Mouse (Mus musculus): ENCODE data around the gene Qpctl. TPM values are rescaled to one million over a fixed set of nuclear protein-coding genes. Genes with fewer than 3 reads are reported as not detected.

Qpctl gene
- polyA plus RNA-seq, 1 experiment from 2014 or later = 22.4 TPM

- H3K9ac ChIP-seq (replicated peaks; ENCODE audit: low read depth, low read length) = peak overlapping the region; percentile 43
- WGBS = 5% methylated on average over 27 of the region's 27 CpGs
- no peaks in the 10 kb centered on the region for H3K9me3 ChIP-seq (ENCODE audit: control insufficient read depth, low read length)
- H3K4me3 ChIP-seq (replicated peaks; ENCODE audit: low read length) = peak overlapping the region; percentile 70
- no peak for ATAC-seq
- H3K4me1 ChIP-seq (replicated peaks; ENCODE audit: control insufficient read depth, insufficient read depth, low read length) = peaks cover 38% of the 10 kb centered on the region
- peak overlapping the region; percentile 67 for H3K4me2 ChIP-seq (ENCODE audit: low read length)
- no peaks in the 10 kb centered on the region for H3K36me3 ChIP-seq (ENCODE audit: control insufficient read depth, insufficient read depth)
- H3K27ac ChIP-seq (ENCODE audit: low read length) = no peak overlapping the region
- H3K27me3 ChIP-seq (replicated peaks; ENCODE audit: control insufficient read depth, insufficient read depth, low read length) = peaks cover 14% of the 10 kb centered on the region
Observed at GRCm38 (mm10) chr7:19178443-19179092, 29.5 kb upstream of the Qpctl start.

- 13% methylated on average over 18 of the region's 18 CpGs for WGBS
- H3K9me3 ChIP-seq (ENCODE audit: control insufficient read depth, low read length) = no peaks in the 10 kb centered on the region
- peak overlapping the region; percentile 67 for H3K4me2 ChIP-seq (ENCODE audit: low read length)
- peaks cover 14% of the 10 kb centered on the region for H3K27me3 ChIP-seq (replicated peaks; ENCODE audit: control insufficient read depth, insufficient read depth, low read length)
- peak overlapping the region; percentile 70 for H3K4me3 ChIP-seq (replicated peaks; ENCODE audit: low read length)
- H3K9ac ChIP-seq (replicated peaks; ENCODE audit: low read depth, low read length) = peak overlapping the region; percentile 24; the same call in 1 of the 2 replicates
- H3K4me1 ChIP-seq (replicated peaks; ENCODE audit: control insufficient read depth, insufficient read depth, low read length) = peaks cover 39% of the 10 kb centered on the region
- no peaks in the 10 kb centered on the region for H3K36me3 ChIP-seq (ENCODE audit: control insufficient read depth, insufficient read depth)
- no peak for ATAC-seq
- no peak overlapping the region for H3K27ac ChIP-seq (ENCODE audit: low read length)
Observed at GRCm38 (mm10) chr7:19178035-19178434, 28.9 kb upstream of the Qpctl start.

GRCm38 (mm10) chr7:19177216-19177615 is 28.1 kb upstream of the Qpctl start:
- peaks cover 14% of the 10 kb centered on the region for H3K27me3 ChIP-seq (replicated peaks; ENCODE audit: control insufficient read depth, insufficient read depth, low read length)
- whole genome bisulfite sequencing = 58% methylated on average over 7 of the region's 7 CpGs
- ATAC-seq = no peak
- peak overlapping the region; percentile 79 for H3K9ac ChIP-seq (replicated peaks; ENCODE audit: low read depth, low read length)
- peaks cover 48% of the 10 kb centered on the region for H3K4me1 ChIP-seq (replicated peaks; ENCODE audit: control insufficient read depth, insufficient read depth, low read length)
- H3K9me3 ChIP-seq (ENCODE audit: control insufficient read depth, low read length) = no peaks in the 10 kb centered on the region
- peak overlapping the region; percentile 67 for H3K4me2 ChIP-seq (ENCODE audit: low read length)
- H3K4me3 ChIP-seq (replicated peaks; ENCODE audit: low read length) = peak overlapping the region; percentile 70
- H3K27ac ChIP-seq (ENCODE audit: low read length) = no peak overlapping the region
- H3K36me3 ChIP-seq (ENCODE audit: control insufficient read depth, insufficient read depth) = no peaks in the 10 kb centered on the region

- peak; percentile 21 for ATAC-seq
- Histone ChIP-seq H3K27ac (ENCODE audit: low read length) (peak overlapping the region; percentile 71), H3K4me1 (replicated peaks; ENCODE audit: control insufficient read depth, insufficient read depth, low read length) (peaks cover 54% of the 10 kb centered on the region), H3K27me3 (replicated peaks; ENCODE audit: control insufficient read depth, insufficient read depth, low read length) (peaks cover 14% of the 10 kb centered on the region), H3K4me3 (replicated peaks; ENCODE audit: low read length) (peak overlapping the region; percentile 70), H3K9me3 (ENCODE audit: control insufficient read depth, low read length) (no peaks in the 10 kb centered on the region), H3K4me2 (ENCODE audit: low read length) (peak overlapping the region; percentile 67), H3K36me3 (ENCODE audit: control insufficient read depth, insufficient read depth) (no peaks in the 10 kb centered on the region), H3K9ac (replicated peaks; ENCODE audit: low read depth, low read length) (peak overlapping the region; percentile 79)
- WGBS = 3% methylated on average over 18 of the region's 21 CpGs
Observed at GRCm38 (mm10) chr7:19176516-19176947, 27.4 kb upstream of the Qpctl start.

GRCm38 (mm10) chr7:19175708-19176515 is 26.8 kb upstream of the Qpctl start, which contains the start of gene Eml2:
TSS of gene Eml2 (plus strand) at chr7:19176421.
- Histone ChIP-seq H3K27me3 (replicated peaks; ENCODE audit: control insufficient read depth, insufficient read depth, low read length) (peaks cover 14% of the 10 kb centered on the region), H3K4me2 (ENCODE audit: low read length) (peak within 1 kb of the TSS; percentile 67), H3K27ac (ENCODE audit: low read length) (peak within 1 kb of the TSS; percentile 84), H3K9ac (replicated peaks; ENCODE audit: low read depth, low read length) (peak within 1 kb of the TSS; percentile 79), H3K36me3 (ENCODE audit: control insufficient read depth, insufficient read depth) (no peaks in the 10 kb centered on the region), H3K4me1 (replicated peaks; ENCODE audit: control insufficient read depth, insufficient read depth, low read length) (peaks cover 48% of the 10 kb centered on the region), H3K9me3 (ENCODE audit: control insufficient read depth, low read length) (no peaks in the 10 kb centered on the region), H3K4me3 (replicated peaks; ENCODE audit: low read length) (peak within 1 kb of the TSS; percentile 70)
- under 1% methylated on average over 30 of the region's 30 CpGs for WGBS
- peak; percentile 95 for ATAC-seq

- peak overlapping the region; percentile 92 for H3K27ac ChIP-seq (ENCODE audit: low read length)
- H3K9ac ChIP-seq (replicated peaks; ENCODE audit: low read depth, low read length) = peak overlapping the region; percentile 27; the same call in 1 of the 2 replicates
Observed at GRCm38 (mm10) chr7:19172874-19173273, 23.8 kb upstream of the Qpctl start.

GRCm38 (mm10) chr7:19171831-19172230 is 22.7 kb upstream of the Qpctl start:
- no peaks in the 10 kb centered on the region for H3K27me3 ChIP-seq (replicated peaks; ENCODE audit: control insufficient read depth, insufficient read depth, low read length)
- H3K4me2 ChIP-seq (ENCODE audit: low read length) = 0 out of 2 replicates have a peak overlapping the region, but pooled peaks have one; percentile 11
- 51% methylated on average over 8 of the region's 8 CpGs for WGBS
- H3K9me3 ChIP-seq (ENCODE audit: control insufficient read depth, low read length) = peaks cover 3% of the 10 kb centered on the region; the same call in 1 of the 2 replicates
- ATAC-seq = no peak
- no peak overlapping the region; the same call in 1 of the 2 replicates for H3K9ac ChIP-seq (replicated peaks; ENCODE audit: low read depth, low read length)
- H3K4me1 ChIP-seq (replicated peaks; ENCODE audit: control insufficient read depth, insufficient read depth, low read length) = peaks cover 40% of the 10 kb centered on the region
- no peak overlapping the region for H3K4me3 ChIP-seq (replicated peaks; ENCODE audit: low read length)
- no peaks in the 10 kb centered on the region for H3K36me3 ChIP-seq (ENCODE audit: control insufficient read depth, insufficient read depth)
- peak overlapping the region; percentile 92 for H3K27ac ChIP-seq (ENCODE audit: low read length)

More at GRCm38 (mm10) chr7:19172874-19173273, 23.8 kb upstream of the Qpctl start:
- Histone ChIP-seq H3K9me3 (ENCODE audit: control insufficient read depth, low read length) (no peaks in the 10 kb centered on the region), H3K4me3 (replicated peaks; ENCODE audit: low read length) (peak overlapping the region; percentile 22), H3K4me1 (replicated peaks; ENCODE audit: control insufficient read depth, insufficient read depth, low read length) (peaks cover 49% of the 10 kb centered on the region), H3K36me3 (ENCODE audit: control insufficient read depth, insufficient read depth) (no peaks in the 10 kb centered on the region), H3K27me3 (replicated peaks; ENCODE audit: control insufficient read depth, insufficient read depth, low read length) (no peaks in the 10 kb centered on the region; the same call in 1 of the 2 replicates), H3K4me2 (ENCODE audit: low read length) (peak overlapping the region; percentile 48)
- ATAC-seq = 0 out of 2 replicates have a peak, but pooled peaks have one; percentile 7
- WGBS = 2% methylated on average over 17 of the region's 17 CpGs

- peak overlapping the region; percentile 21; the same call in 1 of the 2 replicates for H3K4me2 ChIP-seq (ENCODE audit: low read length)
- peaks cover 3% of the 10 kb centered on the region; the same call in 1 of the 2 replicates for H3K9me3 ChIP-seq (ENCODE audit: control insufficient read depth, low read length)
- ATAC-seq = peak; percentile 88
- 39% methylated on average over 8 of the region's 8 CpGs for WGBS
- no peaks in the 10 kb centered on the region for H3K27me3 ChIP-seq (replicated peaks; ENCODE audit: control insufficient read depth, insufficient read depth, low read length)
- no peak overlapping the region for H3K4me3 ChIP-seq (replicated peaks; ENCODE audit: low read length)
- peak overlapping the region; percentile 33; the same call in 1 of the 2 replicates for H3K9ac ChIP-seq (replicated peaks; ENCODE audit: low read depth, low read length)
- no peaks in the 10 kb centered on the region for H3K36me3 ChIP-seq (ENCODE audit: control insufficient read depth, insufficient read depth)
- peaks cover 40% of the 10 kb centered on the region for H3K4me1 ChIP-seq (replicated peaks; ENCODE audit: control insufficient read depth, insufficient read depth, low read length)
- H3K27ac ChIP-seq (ENCODE audit: low read length) = peak overlapping the region; percentile 96
Observed at GRCm38 (mm10) chr7:19170142-19170541, 21.1 kb upstream of the Qpctl start.

GRCm38 (mm10) chr7:19169506-19169905 is 20.4 kb upstream of the Qpctl start:
- Histone ChIP-seq H3K4me1 (replicated peaks; ENCODE audit: control insufficient read depth, insufficient read depth, low read length) (peaks cover 46% of the 10 kb centered on the region), H3K4me2 (ENCODE audit: low read length) (no peak overlapping the region), H3K9ac (replicated peaks; ENCODE audit: low read depth, low read length) (peak overlapping the region; percentile 33; the same call in 1 of the 2 replicates), H3K9me3 (ENCODE audit: control insufficient read depth, low read length) (peaks cover 3% of the 10 kb centered on the region; the same call in 1 of the 2 replicates), H3K36me3 (ENCODE audit: control insufficient read depth, insufficient read depth) (no peaks in the 10 kb centered on the region), H3K4me3 (replicated peaks; ENCODE audit: low read length) (no peak overlapping the region), H3K27ac (ENCODE audit: low read length) (peak overlapping the region; percentile 96), H3K27me3 (replicated peaks; ENCODE audit: control insufficient read depth, insufficient read depth, low read length) (no peaks in the 10 kb centered on the region)
- ATAC-seq = 0 out of 2 replicates have a peak, but pooled peaks have one; percentile 2
- WGBS = 45% methylated on average over 10 of the region's 10 CpGs

All from forebrain, embryonic 16.5 days (tissue).